Mouse (Mus musculus): ENCODE data around the gene Yap1. TPM values are rescaled to one million over a fixed set of nuclear protein-coding genes. Genes with fewer than 3 reads are reported as not detected.

The Yap1 gene
- polyA plus RNA-seq, 1 experiment from 2014 or later: 42.0 TPM

GRCm38 (mm10) chr9:7960382-7960781 lies 44.0 kb downstream of the Yap1 start:
- DNase-seq: peak; percentile 97
- Histone ChIP-seq H3K4me1 (ENCODE audit: insufficient read depth) (peaks cover 17% of the 10 kb centered on the region), H3K4me2 (no peak overlapping the region), H3K9me3 (ENCODE audit: low read depth, low read length) (no peaks in the 10 kb centered on the region), H3K27me3 (ENCODE audit: insufficient read depth, low read length) (no peaks in the 10 kb centered on the region), H3K9ac (no peak overlapping the region), H3K36me3 (ENCODE audit: insufficient read depth) (peaks cover 47% of the 10 kb centered on the region), H3K4me3 (ENCODE audit: low read depth, low read length) (no peak overlapping the region), H3K27ac (ENCODE audit: low read depth) (peak overlapping the region; percentile 75)
- ATAC-seq (ENCODE audit: insufficient read depth): peak; percentile 98
- 44% methylated on average over 9 of the region's 9 CpGs for WGBS
- TF ChIP-seq CTCF (IDR thresholded peaks at IDR 0.05; ENCODE audit: low read depth): no peak

DNA sequence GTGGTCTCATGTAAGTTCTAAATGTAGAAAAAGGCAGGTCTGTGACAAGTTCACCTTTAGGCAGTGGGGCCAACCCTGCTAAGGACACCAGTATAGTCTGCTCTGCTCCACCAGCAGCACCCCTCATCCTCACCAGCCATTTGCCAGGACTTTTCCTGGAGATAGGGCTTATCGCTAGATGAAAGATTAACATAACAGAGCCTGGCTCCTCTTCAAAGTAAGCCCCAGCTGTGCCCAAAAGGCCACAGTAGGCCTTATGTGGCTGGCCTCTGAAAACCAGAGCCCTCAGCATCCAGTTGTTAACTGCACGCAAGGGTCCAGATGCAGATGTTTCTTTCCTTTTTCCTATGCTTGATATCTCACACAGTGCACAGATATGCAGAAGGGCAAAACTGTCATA lies 45.1 kb downstream of the Yap1 start:
- DNase-seq (peak; percentile 32), ATAC-seq (ENCODE audit: insufficient read depth) (no peak)
- Histone ChIP-seq H3K9me3 (ENCODE audit: low read depth, low read length) (no peaks in the 10 kb centered on the region), H3K27me3 (ENCODE audit: insufficient read depth, low read length) (no peaks in the 10 kb centered on the region), H3K36me3 (ENCODE audit: insufficient read depth) (peaks cover 51% of the 10 kb centered on the region), H3K27ac (ENCODE audit: low read depth) (peak overlapping the region; percentile 69; the same call in 1 of the 2 replicates), H3K9ac (no peak overlapping the region), H3K4me3 (ENCODE audit: low read depth, low read length) (no peak overlapping the region), H3K4me2 (no peak overlapping the region), H3K4me1 (ENCODE audit: insufficient read depth) (peaks cover 15% of the 10 kb centered on the region)
- no peak for TF ChIP-seq CTCF (IDR thresholded peaks at IDR 0.05; ENCODE audit: low read depth)
- 53% methylated on average over 2 of the region's 2 CpGs for WGBS

GRCm38 (mm10) chr9:7958025-7958593 lies 46.3 kb downstream of the Yap1 start:
- 57% methylated on average over 7 of the region's 7 CpGs for WGBS
- Histone ChIP-seq H3K27me3 (ENCODE audit: insufficient read depth, low read length) (no peaks in the 10 kb centered on the region), H3K4me3 (ENCODE audit: low read depth, low read length) (no peak overlapping the region), H3K27ac (ENCODE audit: low read depth) (no peak overlapping the region), H3K9me3 (ENCODE audit: low read depth, low read length) (no peaks in the 10 kb centered on the region), H3K36me3 (ENCODE audit: insufficient read depth) (peaks cover 52% of the 10 kb centered on the region), H3K4me2 (no peak overlapping the region), H3K9ac (no peak overlapping the region), H3K4me1 (ENCODE audit: insufficient read depth) (peaks cover 15% of the 10 kb centered on the region)
- DNase-seq (no peak), ATAC-seq (ENCODE audit: insufficient read depth) (no peak)
- no peak for TF ChIP-seq CTCF (IDR thresholded peaks at IDR 0.05; ENCODE audit: low read depth)

- H3K4me1 ChIP-seq (ENCODE audit: insufficient read depth): peaks cover 15% of the 10 kb centered on the region
- H3K9me3 ChIP-seq (ENCODE audit: low read depth, low read length): no peaks in the 10 kb centered on the region
- H3K4me3 ChIP-seq (ENCODE audit: low read depth, low read length): no peak overlapping the region
- ATAC-seq (ENCODE audit: insufficient read depth) (no peak), DNase-seq (no peak)
- no peak overlapping the region for H3K27ac ChIP-seq (ENCODE audit: low read depth)
- H3K27me3 ChIP-seq (ENCODE audit: insufficient read depth, low read length): no peaks in the 10 kb centered on the region
- TF ChIP-seq CTCF (IDR thresholded peaks at IDR 0.05; ENCODE audit: low read depth): no peak
- H3K9ac ChIP-seq: no peak overlapping the region
- 88% methylated on average over 2 of the region's 2 CpGs for WGBS
- H3K36me3 ChIP-seq (ENCODE audit: insufficient read depth): peaks cover 54% of the 10 kb centered on the region
- no peak overlapping the region for H3K4me2 ChIP-seq
Observed at GRCm38 (mm10) chr9:7957407-7957806, 47.0 kb downstream of the Yap1 start.

DNA sequence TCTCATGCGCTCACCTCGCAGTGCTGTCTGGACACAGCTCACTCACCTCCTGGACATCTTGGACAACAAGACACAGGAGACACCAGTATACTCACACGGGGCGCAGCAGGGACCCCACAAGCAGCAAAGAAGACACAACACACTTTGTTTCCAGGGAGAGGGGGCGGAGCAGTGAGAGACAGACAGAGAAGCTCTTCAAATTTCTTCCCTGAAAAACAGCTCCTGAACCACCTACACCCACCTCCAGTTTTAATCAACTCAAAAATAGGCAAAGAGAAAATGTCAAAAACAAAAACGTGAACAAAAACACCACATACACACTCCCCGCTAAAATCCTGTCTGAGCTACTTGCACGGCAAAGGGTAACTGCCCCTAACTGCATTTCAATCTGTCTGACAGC lies 48.0 kb downstream of the Yap1 start:
- WGBS: 90% methylated on average over 8 of the region's 8 CpGs
- Histone ChIP-seq H3K27ac (ENCODE audit: low read depth) (no peak overlapping the region), H3K27me3 (ENCODE audit: insufficient read depth, low read length) (no peaks in the 10 kb centered on the region), H3K4me3 (ENCODE audit: low read depth, low read length) (no peak overlapping the region), H3K4me1 (ENCODE audit: insufficient read depth) (peaks cover 7% of the 10 kb centered on the region; the same call in 1 of the 2 replicates), H3K36me3 (ENCODE audit: insufficient read depth) (peaks cover 58% of the 10 kb centered on the region), H3K4me2 (no peak overlapping the region), H3K9ac (no peak overlapping the region), H3K9me3 (ENCODE audit: low read depth, low read length) (no peaks in the 10 kb centered on the region)
- ATAC-seq (ENCODE audit: insufficient read depth): no peak
- no peak for DNase-seq
- TF ChIP-seq CTCF (IDR thresholded peaks at IDR 0.05; ENCODE audit: low read depth): no peak

DNA sequence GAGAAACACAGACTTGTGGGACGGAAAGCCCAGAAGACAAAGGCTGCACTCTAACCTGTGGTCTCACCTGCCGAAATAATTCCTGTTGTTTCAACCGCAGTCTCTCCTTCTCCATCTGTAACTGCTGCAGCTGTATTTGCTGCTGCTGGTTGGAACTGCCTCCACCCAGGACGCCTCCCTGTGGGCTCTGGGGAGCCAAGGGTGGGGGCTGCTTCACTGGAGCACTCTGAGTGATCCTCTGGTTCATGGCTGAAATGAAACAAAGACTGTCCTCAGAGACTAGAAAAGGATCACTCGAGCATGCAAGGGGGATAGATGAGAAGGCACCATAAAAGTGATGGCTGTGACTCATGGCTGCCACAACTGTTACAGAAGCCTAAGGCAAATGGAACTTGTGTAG lies 51.5 kb downstream of the Yap1 start:
- H3K36me3 ChIP-seq (ENCODE audit: insufficient read depth): peaks cover 78% of the 10 kb centered on the region
- ATAC-seq (ENCODE audit: insufficient read depth): no peak

GRCm38 (mm10) chr9:7950211-7950644 lies 54.2 kb downstream of the Yap1 start:
- no peaks in the 10 kb centered on the region for H3K4me1 ChIP-seq (ENCODE audit: insufficient read depth)
- H3K36me3 ChIP-seq (ENCODE audit: insufficient read depth): peaks cover 81% of the 10 kb centered on the region
- H3K4me3 ChIP-seq (ENCODE audit: low read depth, low read length): no peak overlapping the region
- no peak overlapping the region for H3K9ac ChIP-seq
- ATAC-seq (ENCODE audit: insufficient read depth): no peak
- 84% methylated on average over 7 of the region's 7 CpGs for WGBS
- H3K4me2 ChIP-seq: no peak overlapping the region
- no peak overlapping the region for H3K27ac ChIP-seq (ENCODE audit: low read depth)
- DNase-seq: no peak
- no peak for TF ChIP-seq CTCF (IDR thresholded peaks at IDR 0.05; ENCODE audit: low read depth)
- no peaks in the 10 kb centered on the region for H3K27me3 ChIP-seq (ENCODE audit: insufficient read depth, low read length)
- no peaks in the 10 kb centered on the region for H3K9me3 ChIP-seq (ENCODE audit: low read depth, low read length)

More for the DNA sequence above, 51.5 kb downstream of the Yap1 start:
- TF ChIP-seq CTCF (IDR thresholded peaks at IDR 0.05; ENCODE audit: low read depth): no peak
- H3K4me1 ChIP-seq (ENCODE audit: insufficient read depth): no peaks in the 10 kb centered on the region
- DNase-seq: no peak
- H3K27ac ChIP-seq (ENCODE audit: low read depth): no peak overlapping the region
- WGBS: 85% methylated on average over 5 of the region's 5 CpGs
- no peaks in the 10 kb centered on the region for H3K27me3 ChIP-seq (ENCODE audit: insufficient read depth, low read length)
- no peaks in the 10 kb centered on the region for H3K9me3 ChIP-seq (ENCODE audit: low read depth, low read length)
- H3K4me2 ChIP-seq: no peak overlapping the region
- H3K4me3 ChIP-seq (ENCODE audit: low read depth, low read length): no peak overlapping the region
- no peak overlapping the region for H3K9ac ChIP-seq
